Mouse (Mus musculus): ENCODE data around the gene Bmp8b.

The Bmp8b gene

GRCm38 (mm10) chr4:123171811-123172210 lies 66.8 kb downstream of the Bmp8b start:
- no peak for DNase-seq (ENCODE audit: low read depth in 2 of 2, low spot score in 2 of 2)

Measured in CD8-positive naive resting alpha-beta T cell, adult 2 months (primary cell).